Mouse (Mus musculus) testis, postnatal 14 days (tissue): Measurements from ENCODE around the gene Epb41l3.
"Not testable (repeated sequence)": the region's sequence is repeated elsewhere in the genome, so short reads cannot be mapped to it uniquely, and the experiment has no call there.

Experiments used
- DNase-seq: peaks from one replicate; pipeline ENCODE4 v3.0.0; 2021; ENCODE audit warnings: low spot score

The Epb41l3 gene

DNA sequence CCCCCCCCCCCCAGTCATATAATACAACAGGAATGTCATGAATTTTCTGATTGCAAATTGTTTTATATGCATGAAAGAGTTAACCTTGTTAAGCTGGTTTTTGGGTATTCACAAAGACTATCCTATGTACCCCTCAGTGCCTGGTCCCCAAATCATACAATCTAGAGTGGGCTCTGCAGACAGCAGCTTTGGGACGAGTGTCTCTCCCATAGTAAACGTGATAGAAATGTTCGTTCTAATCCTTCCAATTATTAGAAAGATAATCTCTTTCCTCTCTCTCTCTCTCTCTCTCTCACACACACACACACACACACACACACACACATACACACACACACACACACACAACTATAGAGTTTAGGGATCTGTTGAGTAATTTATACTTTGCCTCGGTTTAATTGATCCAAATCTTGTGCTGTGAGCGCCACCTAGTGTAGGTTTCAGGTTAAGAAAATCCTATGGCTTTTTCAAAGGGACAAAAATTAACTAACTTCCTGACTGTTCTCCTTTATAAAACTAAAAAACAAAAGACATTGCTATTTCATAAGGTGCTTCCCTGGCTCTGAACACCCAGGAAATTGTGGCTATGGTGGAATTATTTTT is 30.4 kb downstream of the Epb41l3 start:
- no peak for DNase-seq

- no peak for DNase-seq
Measured at GRCm38 (mm10) chr17:69109216-69109615, 33.7 kb downstream of the Epb41l3 start.

- no peak for DNase-seq
Measured at GRCm38 (mm10) chr17:69112232-69112631, 36.7 kb downstream of the Epb41l3 start.

- no peak for DNase-seq
Measured at GRCm38 (mm10) chr17:69119183-69119582, 43.7 kb downstream of the Epb41l3 start.

DNA sequence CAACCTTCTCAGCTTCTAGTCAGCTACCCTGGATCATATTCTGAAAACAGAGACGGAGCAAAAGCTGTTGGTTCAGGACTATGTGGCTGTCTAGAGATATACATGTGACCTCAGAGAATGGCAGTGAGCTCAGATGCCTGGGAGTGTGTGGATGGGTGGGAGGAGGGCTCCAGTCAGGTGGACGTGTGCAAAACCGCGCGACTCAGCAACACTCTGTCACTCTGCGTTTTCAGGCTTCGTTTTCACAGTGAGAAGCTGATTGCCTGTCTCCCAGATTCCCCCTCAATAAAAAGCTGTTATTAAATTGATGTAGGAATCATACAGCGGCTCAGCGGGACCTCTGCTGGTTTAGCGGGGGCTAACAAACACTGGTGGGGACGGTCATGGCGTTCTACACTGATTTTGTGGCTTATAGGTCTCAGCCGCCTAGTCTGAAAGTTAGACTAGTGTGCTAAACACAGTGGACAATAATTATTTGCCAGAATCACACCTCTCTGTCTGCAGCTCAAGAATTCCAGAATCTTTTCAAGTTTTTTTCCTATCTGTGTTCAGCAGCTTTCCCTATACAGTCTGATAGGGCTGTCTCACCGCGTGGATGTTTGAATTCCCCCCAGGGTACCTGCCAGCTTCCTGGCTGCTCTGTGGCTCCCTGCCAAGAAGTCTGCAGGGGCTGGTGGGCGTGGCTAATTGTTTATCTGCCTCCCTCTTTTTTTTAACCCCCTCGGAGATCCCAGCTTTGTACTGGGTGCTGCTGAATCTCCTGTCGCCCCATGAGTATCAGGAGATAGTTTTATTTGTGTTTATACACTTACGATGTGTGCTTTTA is 45.3 kb downstream of the Epb41l3 start:
- DNase-seq, result peak; percentile 36

DNA sequence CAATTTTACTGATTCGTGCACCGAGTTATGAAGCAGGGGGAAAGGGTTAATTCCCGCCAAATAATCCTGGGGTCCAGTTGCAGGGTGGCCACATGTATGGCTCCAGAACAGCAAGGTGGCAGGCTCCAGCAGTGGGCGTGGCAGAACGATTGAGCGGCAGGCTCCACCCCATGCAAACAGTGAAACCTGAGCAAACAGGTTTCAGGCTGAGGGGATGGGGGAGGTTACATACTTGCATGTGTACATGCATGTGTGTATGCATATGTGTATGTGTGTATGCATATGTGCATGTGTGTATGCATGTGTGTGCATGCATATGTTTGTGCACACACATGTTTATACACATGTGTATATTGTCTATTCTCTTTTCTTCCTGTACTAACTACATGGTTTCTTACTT is 46.9 kb downstream of the Epb41l3 start:
- DNase-seq, result not testable (repeated sequence)

GRCm38 (mm10) chr17:69127436-69127835 is 52.0 kb downstream of the Epb41l3 start:
- DNase-seq, result no peak

GRCm38 (mm10) chr17:69127981-69128380 is 52.5 kb downstream of the Epb41l3 start:
- no peak for DNase-seq

DNA sequence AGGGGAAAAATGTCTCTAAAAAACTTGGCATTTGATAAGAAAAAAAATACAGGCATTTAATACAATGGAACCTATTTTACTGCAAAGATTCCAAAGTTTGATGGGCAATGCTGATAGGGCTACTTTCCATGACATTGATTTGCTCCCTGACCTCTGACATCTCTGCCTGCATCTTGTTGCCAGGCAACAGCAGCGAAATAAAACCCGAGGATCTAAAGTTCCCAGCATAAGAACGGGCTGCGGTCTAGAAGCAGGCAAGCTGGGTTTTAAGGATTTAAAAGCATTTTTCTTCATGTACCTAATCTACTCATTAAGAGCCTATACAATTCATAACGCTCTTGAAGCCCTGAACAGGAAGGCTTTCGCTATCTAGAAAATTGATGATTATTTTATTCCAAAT is 54.0 kb downstream of the Epb41l3 start:
- no peak for DNase-seq

DNA sequence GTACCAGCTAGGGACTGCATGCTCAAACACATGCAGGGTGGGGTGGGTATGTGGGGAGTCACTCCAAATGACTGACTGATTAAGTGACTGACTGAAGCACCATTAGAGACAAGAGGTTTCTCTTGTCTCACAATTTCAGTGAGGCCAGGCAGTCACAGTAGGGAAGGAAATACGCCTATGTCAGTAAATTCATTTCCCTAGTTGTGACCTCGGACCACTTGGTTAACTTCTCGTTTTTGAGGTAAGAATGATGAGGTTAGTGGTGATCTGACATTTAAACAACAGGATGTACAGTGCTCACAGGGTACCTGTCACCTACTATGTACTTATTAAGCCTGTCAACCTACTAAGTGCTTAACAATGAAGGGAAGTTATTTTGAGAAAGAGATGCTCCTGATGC is 67.5 kb downstream of the Epb41l3 start:
- DNase-seq, result no peak

DNA sequence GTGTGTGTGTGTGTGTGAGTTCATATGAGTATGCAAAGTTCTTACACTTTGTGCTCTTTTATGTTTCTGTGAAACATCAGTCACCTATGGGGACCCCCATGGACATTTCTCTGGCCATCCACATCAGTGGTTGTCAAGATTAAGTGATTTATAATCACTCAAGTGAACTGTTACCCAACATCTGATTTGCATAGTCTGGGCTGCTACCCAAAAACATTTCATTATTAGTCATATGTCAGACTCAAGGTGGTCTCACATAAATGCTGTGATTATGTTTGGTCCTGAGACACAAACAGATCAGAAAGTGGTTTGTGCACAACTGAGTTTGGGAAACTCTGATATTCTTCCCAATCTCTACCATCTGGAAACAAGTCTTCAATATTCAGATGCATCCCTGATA is 75.3 kb downstream of the Epb41l3 start:
- no peak for DNase-seq

DNA sequence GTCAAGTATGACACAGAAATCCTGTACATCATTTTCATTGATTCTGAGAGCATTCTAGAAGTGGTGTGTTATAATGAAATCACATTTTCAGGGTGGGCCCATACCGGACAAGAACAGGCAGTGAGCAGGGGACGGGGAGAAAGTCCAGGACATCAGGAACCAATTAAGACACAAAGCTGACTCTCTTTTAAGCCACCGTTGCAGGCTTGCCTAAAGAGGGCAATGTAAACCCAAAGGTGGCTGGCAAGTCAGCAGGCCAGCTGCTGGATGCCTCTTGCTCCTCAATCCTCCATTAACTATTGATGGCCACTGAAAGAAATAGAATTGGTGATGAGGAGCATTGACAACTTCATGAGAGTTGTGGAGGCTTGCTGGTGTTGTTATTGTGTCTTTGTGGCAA is 75.8 kb downstream of the Epb41l3 start:
- no peak for DNase-seq

DNA sequence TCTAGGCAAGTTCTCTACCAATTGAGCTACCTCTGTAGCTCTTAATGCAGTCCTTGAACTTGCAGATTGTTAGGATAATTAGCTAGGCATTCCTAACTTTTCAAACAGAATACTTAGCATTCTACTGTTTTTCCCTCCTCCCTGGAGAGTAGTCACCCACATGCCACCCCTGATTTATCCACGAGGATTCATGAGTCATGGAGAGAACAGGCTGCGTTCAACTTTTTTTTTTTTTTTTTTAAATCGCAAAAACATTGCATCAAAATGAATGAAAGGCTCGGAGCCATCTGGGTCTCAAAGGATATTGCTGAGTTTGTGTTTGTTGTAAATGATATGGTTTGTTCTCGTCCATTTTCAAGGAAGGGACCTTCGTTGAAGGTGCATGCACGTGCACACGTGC is 79.6 kb downstream of the Epb41l3 start:
- DNase-seq, result no peak

GRCm38 (mm10) chr17:69156522-69157100 is 81.1 kb downstream of the Epb41l3 start:
- DNase-seq, result peak; percentile 51

DNA sequence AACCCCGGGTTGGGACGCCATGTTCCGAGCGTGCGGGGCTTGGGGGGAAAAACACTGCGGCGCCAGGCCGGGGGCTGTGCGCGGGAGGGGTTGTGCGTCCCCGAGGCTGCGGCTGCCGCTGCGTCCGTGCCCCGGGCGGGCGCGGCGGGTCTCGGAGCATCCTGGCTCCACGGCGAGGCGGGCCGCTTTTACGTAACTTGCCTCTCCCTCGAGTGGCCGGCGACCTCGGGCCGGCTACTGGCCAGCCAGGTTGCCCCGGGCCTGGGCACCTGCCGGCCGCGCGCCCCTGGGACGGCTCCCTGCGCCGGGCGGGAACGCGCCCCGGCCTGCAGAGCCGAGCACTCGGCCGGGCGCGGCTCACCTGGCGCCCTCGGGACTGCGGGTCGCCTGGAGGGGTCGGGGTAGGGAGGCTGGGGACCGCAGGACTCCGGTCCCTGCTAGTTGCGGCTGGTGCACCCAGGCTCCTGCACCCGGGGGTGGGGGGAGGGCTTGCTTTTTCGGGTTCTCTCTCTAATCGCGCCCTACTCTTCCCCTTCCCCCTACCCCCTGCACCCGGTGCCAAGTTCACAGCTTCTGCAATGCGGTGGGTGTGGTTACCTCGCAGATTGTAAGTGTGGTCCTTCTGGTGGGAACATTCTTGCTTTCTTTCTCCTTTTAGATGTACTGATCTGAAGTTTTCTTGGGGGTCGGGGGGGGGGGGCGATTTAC is 81.8 kb downstream of the Epb41l3 start:
- peak; percentile 10 for DNase-seq

- no peak for DNase-seq
Measured at GRCm38 (mm10) chr17:69157809-69158185, 82.3 kb downstream of the Epb41l3 start.

GRCm38 (mm10) chr17:69158690-69159089 is 83.2 kb downstream of the Epb41l3 start:
- DNase-seq, result no peak

DNA sequence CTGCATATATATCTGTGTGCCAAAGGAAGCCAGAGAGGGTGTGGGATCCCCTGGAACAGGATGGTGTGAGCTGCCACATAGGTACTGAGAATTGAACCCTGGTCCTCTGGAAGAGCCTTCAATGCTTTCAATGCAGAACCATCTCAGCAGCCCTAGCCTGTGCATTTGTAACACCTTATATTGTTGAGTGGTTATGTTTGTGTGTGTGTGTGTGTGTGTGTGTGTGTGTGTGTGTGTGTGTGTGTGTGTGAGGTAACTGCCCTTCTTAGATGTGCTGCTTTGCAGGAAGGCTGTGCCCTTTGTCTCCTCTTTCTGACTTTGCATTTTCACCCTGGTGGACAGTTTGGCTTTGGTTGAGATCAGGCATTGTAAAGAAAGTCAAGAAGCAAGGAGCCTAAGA is 87.2 kb downstream of the Epb41l3 start:
- no peak for DNase-seq

DNA sequence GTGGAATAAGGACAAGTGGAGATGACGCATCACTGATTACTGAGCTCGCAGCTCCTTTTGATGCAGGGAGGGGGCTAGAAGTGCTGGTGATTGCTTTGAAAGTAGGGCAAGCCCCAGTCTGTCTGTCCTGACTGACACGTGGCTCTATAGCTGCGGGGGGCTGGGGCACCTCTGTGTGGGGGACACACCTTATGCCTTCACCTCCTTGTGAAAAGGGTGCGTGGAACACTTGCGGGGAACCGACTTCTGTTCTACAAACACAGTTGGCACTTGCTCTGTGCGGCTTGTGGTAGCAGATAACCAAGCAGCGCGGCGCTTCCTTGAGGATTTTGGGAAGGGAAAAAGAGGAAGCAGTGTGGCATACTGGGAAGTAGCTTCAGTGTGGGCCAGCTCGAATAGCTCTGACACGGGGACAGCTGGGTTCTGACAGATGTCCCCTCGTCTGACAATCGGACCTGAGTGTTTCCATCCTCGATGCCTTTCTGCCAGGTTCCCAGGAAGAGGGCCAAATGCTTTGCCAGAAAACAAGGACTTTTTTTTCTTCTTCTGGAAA is 101.5 kb downstream of the Epb41l3 start:
- no peak for DNase-seq

GRCm38 (mm10) chr17:69177954-69178353 is 102.5 kb downstream of the Epb41l3 start:
- DNase-seq, result no peak

- no peak for DNase-seq
Measured at GRCm38 (mm10) chr17:69180905-69181559, 105.5 kb downstream of the Epb41l3 start.
